Mouse (Mus musculus) CH12.LX (cell line): ENCODE measurements around the gene Hipk3. TPM values are rescaled to one million over a fixed set of nuclear protein-coding genes. Genes with fewer than 3 reads are reported as not detected.

Experiments used
- DNase-seq: peaks from one replicate; pipeline ENCODE4 v3.0.0-alpha.2; 2013; ENCODE audit errors: extremely low read depth
- H3K27ac ChIP-seq: 2 replicates; pipeline ENCODE4 v1.5.1; 2012; ENCODE audit warnings: low read depth, mild to moderate bottlenecking, control low read depth, moderate library complexity; ENCODE audit not compliant: insufficient read depth
- H3K27me3 ChIP-seq: replicated peaks from 2 replicates; pipeline ENCODE3; 2012; ENCODE audit warnings: inconsistent platforms
- H3K36me3 ChIP-seq, 2 experiments: replicated peaks in 1 of 2; 2 replicates each; pipeline versions ENCODE3 to v1.6.1; 2012; ENCODE audit warnings: inconsistent platforms in 1 of 2, low read length in 1 of 2, mild to moderate bottlenecking in 1 of 2, mixed read lengths in 1 of 2, moderate library complexity in 1 of 2; ENCODE audit not compliant: control insufficient read depth in 1 of 2, insufficient read depth in 1 of 2
- H3K4me1 ChIP-seq, 2 experiments: 2 replicates each; pipeline ENCODE4 v1.6.1; 2012; ENCODE audit warnings: inconsistent platforms in 1 of 2, moderate library complexity in 1 of 2; ENCODE audit not compliant: insufficient read depth in 2 of 2, control insufficient read depth in 1 of 2
- H3K4me2 ChIP-seq: 2 replicates; pipeline ENCODE4 v1.6.1; 2012; ENCODE audit warnings: low read depth, mild to moderate bottlenecking, control low read depth; ENCODE audit not compliant: poor library complexity, insufficient read depth, severe bottlenecking
- H3K4me3 ChIP-seq, 3 experiments: fragments of 150-350 bp in 1 of 3; sonication (generic) in 1 of 3; replicated peaks in 1 of 3; 2 replicates each; pipeline versions ENCODE3 to v1.5.1; 2011 to 2012; ENCODE audit warnings: low read depth in 2 of 3, low read length in 2 of 3, mild to moderate bottlenecking in 2 of 3, moderate library complexity in 2 of 3, control low read depth in 1 of 3, improper control_type of control experiment in 1 of 3, inconsistent platforms in 1 of 3, mixed read lengths in 1 of 3; ENCODE audit not compliant: poor library complexity in 1 of 3
- H3K79me2 ChIP-seq: replicated peaks from 2 replicates; pipeline ENCODE4 v1.6.1; 2012; ENCODE audit warnings: mild to moderate bottlenecking, moderate library complexity; ENCODE audit not compliant: control insufficient read depth, poor library complexity, insufficient read depth, severe bottlenecking; ENCODE audit errors: extremely low read depth
- H3K9ac ChIP-seq: 2 replicates; pipeline ENCODE4 v1.6.1; 2012; ENCODE audit warnings: low read depth, mild to moderate bottlenecking, control low read depth, moderate library complexity; ENCODE audit not compliant: insufficient read depth
- H3K9me3 ChIP-seq: replicated peaks from 2 replicates; pipeline ENCODE3; 2012; ENCODE audit warnings: low read length, inconsistent platforms, mixed read lengths
- BHLHE40 ChIP-seq: IDR thresholded peaks from 2 replicates; pipeline ENCODE4 v1.6.1; 2011; ENCODE audit warnings: mild to moderate bottlenecking, low read depth, low read length, improper control_type of control experiment
- CHD1 ChIP-seq: IDR thresholded peaks from 2 replicates; pipeline ENCODE4 v1.6.1; 2012; ENCODE audit warnings: low read depth, low read length, improper control_type of control experiment, inconsistent platforms
- CTCF ChIP-seq, 2 experiments: IDR thresholded peaks in 1 of 2; conservative IDR thresholded peaks in 1 of 2; 2 replicates each; pipeline ENCODE4 v1.5.1; 2011 to 2012; ENCODE audit warnings: low read depth in 2 of 2, low read length in 2 of 2, improper control_type of control experiment in 1 of 2, inconsistent platforms in 1 of 2, mild to moderate bottlenecking in 1 of 2, moderate library complexity in 1 of 2
- GABPA ChIP-seq: IDR thresholded peaks from 2 replicates; pipeline ENCODE4 v1.6.1; 2012; ENCODE audit warnings: low read depth, low read length, improper control_type of control experiment, inconsistent platforms; ENCODE audit not compliant: insufficient replicate concordance
- HCFC1 ChIP-seq: IDR thresholded peaks from 2 replicates; pipeline ENCODE4 v1.6.1; 2012; ENCODE audit warnings: low read depth, mild to moderate bottlenecking, inconsistent platforms, low read length, improper control_type of control experiment
- IRF4 ChIP-seq: IDR thresholded peaks from 2 replicates; pipeline ENCODE4 v1.6.1; 2014; ENCODE audit warnings: low read depth, mild to moderate bottlenecking, inconsistent platforms, low read length, improper control_type of control experiment
- JUN ChIP-seq: IDR thresholded peaks from 2 replicates; pipeline ENCODE4 v1.6.1; 2011; ENCODE audit warnings: low read depth, mild to moderate bottlenecking, low read length, improper control_type of control experiment, moderate library complexity; ENCODE audit not compliant: insufficient read depth
- JUND ChIP-seq: conservative IDR thresholded peaks from 2 replicates; pipeline ENCODE4 v1.6.1; 2011; ENCODE audit warnings: low read depth, low read length, improper control_type of control experiment
- MAFK ChIP-seq: IDR thresholded peaks from 2 replicates; pipeline ENCODE4 v1.6.1; 2011; ENCODE audit warnings: low read length, improper control_type of control experiment; ENCODE audit not compliant: insufficient replicate concordance
- MAX ChIP-seq: IDR thresholded peaks from 2 replicates; pipeline ENCODE4 v1.6.1; 2011; ENCODE audit warnings: low read length, improper control_type of control experiment
- MAZ ChIP-seq: IDR thresholded peaks from 2 replicates; pipeline ENCODE4 v1.6.1; 2012; ENCODE audit warnings: low read depth, mild to moderate bottlenecking, inconsistent platforms, low read length, improper control_type of control experiment, moderate library complexity
- MEF2A ChIP-seq: IDR thresholded peaks from 2 replicates; pipeline ENCODE4 v1.6.1; 2014; ENCODE audit warnings: low read depth, mild to moderate bottlenecking, inconsistent platforms, low read length, improper control_type of control experiment, borderline replicate concordance
- MXI1 ChIP-seq: IDR thresholded peaks from 2 replicates; pipeline ENCODE4 v1.6.1; 2011; ENCODE audit warnings: mild to moderate bottlenecking, low read depth, low read length, improper control_type of control experiment
- NELFE ChIP-seq: IDR thresholded peaks from 2 replicates; pipeline ENCODE4 v1.6.1; 2011; ENCODE audit warnings: low read depth, low read length, improper control_type of control experiment
- NRF1 ChIP-seq: IDR thresholded peaks from 2 replicates; pipeline ENCODE4 v1.6.1; 2014; ENCODE audit warnings: low read depth, mild to moderate bottlenecking, inconsistent platforms, low read length, improper control_type of control experiment, moderate library complexity
- PAX5 ChIP-seq: IDR thresholded peaks from 2 replicates; pipeline ENCODE4 v1.6.1; 2012; ENCODE audit warnings: low read length, inconsistent platforms, mixed read lengths
- POLR2A ChIP-seq: IDR thresholded peaks from 2 replicates; pipeline ENCODE4 v1.6.1; 2011; ENCODE audit warnings: low read depth, mild to moderate bottlenecking, improper control_type of control experiment, low read length
- RAD21 ChIP-seq: IDR thresholded peaks from 2 replicates; pipeline ENCODE4 v1.6.1; 2011; ENCODE audit warnings: low read depth, mild to moderate bottlenecking, low read length, improper control_type of control experiment, moderate library complexity
- RCOR1 ChIP-seq: conservative IDR thresholded peaks from 2 replicates; pipeline ENCODE4 v1.6.1; 2012; ENCODE audit warnings: low read depth, mild to moderate bottlenecking, inconsistent platforms, low read length, improper control_type of control experiment
- SIN3A ChIP-seq: IDR thresholded peaks from 2 replicates; pipeline ENCODE4 v1.6.1; 2012; ENCODE audit warnings: low read length, improper control_type of control experiment, inconsistent platforms
- TBP ChIP-seq: conservative IDR thresholded peaks from 2 replicates; pipeline ENCODE4 v1.6.1; 2011; ENCODE audit warnings: low read depth, low read length, improper control_type of control experiment
- UBTF ChIP-seq: IDR thresholded peaks from 2 replicates; pipeline ENCODE4 v1.6.1; 2012; ENCODE audit warnings: low read depth, mild to moderate bottlenecking, inconsistent platforms, low read length, improper control_type of control experiment, moderate library complexity
- USF2 ChIP-seq: conservative IDR thresholded peaks from 2 replicates; pipeline ENCODE4 v1.6.1; 2011; ENCODE audit warnings: low read depth, low read length, improper control_type of control experiment
- ZC3H11A ChIP-seq: IDR thresholded peaks from 2 replicates; pipeline ENCODE4 v1.6.1; 2012; ENCODE audit warnings: low read depth, mild to moderate bottlenecking, inconsistent platforms, low read length, improper control_type of control experiment
- ZMIZ1 ChIP-seq: IDR thresholded peaks from 2 replicates; pipeline ENCODE4 v1.6.1; 2012; ENCODE audit warnings: low read depth, mild to moderate bottlenecking, inconsistent platforms, low read length, improper control_type of control experiment
- dilution Hi-C: fragments of 300-500 bp; cut with MboI; formaldehyde crosslinking; loops from 2 replicates; pipeline ENCODE4 v1.14.3; 2020; ENCODE audit warnings: low sequenced_read_pairs; ENCODE audit not compliant: extremely low pct_unique_long_range_greater_than_20kb, extremely low pct_ligation_motif_present
- in situ Hi-C: fragments of 300-500 bp; cut with MboI; formaldehyde crosslinking; loops from 3 replicates; pipeline ENCODE4 v1.14.3; 2019; ENCODE audit warnings: low sequenced_read_pairs, low pct_ligation_motif_present, low pct_unique_long_range_greater_than_20kb, mixed read lengths
- polyA plus RNA-seq: library from polyadenylated mRNA; unstranded; fragments of >175 nt; gene quantifications from 2 replicates; pipeline ENCODE4 v1.2.1, GENCODE M21; 2012; ENCODE audit warnings: low read depth; ENCODE audit not compliant: insufficient read length
- total RNA-seq, 2 experiments: library from RNA; depleted of rRNA; stranded (reverse); fragments of 300-350 nt in 1 of 2; fragments of >200 nt in 1 of 2; gene quantifications; 2 replicates each; pipeline ENCODE4 v1.2.3; 2012 to 2014

The Hipk3 gene
- total and polyA plus RNA-seq, 3 experiments: 14.8 to 19.5 (median 16.9) TPM

GRCm38 (mm10) chr2:104468419-104468818 is 25.8 kb downstream of the Hipk3 start:
- dilution Hi-C loops (no loop called here), in situ Hi-C loops (no loop called here)
- Histone ChIP-seq H3K4me2 (no peak overlapping the region), H3K9me3 (no peaks in the 10 kb centered on the region), H3K79me2 (peaks cover 24% of the 10 kb centered on the region), H3K4me3 (no peak overlapping the region), H3K9ac (no peak overlapping the region), H3K27me3 (no peaks in the 10 kb centered on the region), H3K36me3 (peaks cover 8 to 45% of the 10 kb centered on the region in 2 experiments), H3K27ac (no peak overlapping the region), H3K4me1 (peaks cover 0 to 10% of the 10 kb centered on the region in 2 experiments; a peak in 1 of 4 replicates)
- no peak for DNase-seq
- TF ChIP-seq TBP: no peak
- no peak for TF ChIP-seq RCOR1
- TF ChIP-seq MAX: no peak
- no peak for TF ChIP-seq MXI1
- TF ChIP-seq USF2: no peak
- no peak for TF ChIP-seq MAZ
- TF ChIP-seq CTCF (conservative IDR thresholded peaks at IDR 0.05 in 1 of 2, IDR thresholded peaks at IDR 0.05 in 1 of 2; ENCODE audit: low read depth in 2 of 2, low read length in 2 of 2): no peak
- no peak for TF ChIP-seq HCFC1
- no peak for TF ChIP-seq POLR2A
- TF ChIP-seq ZMIZ1: no peak
- TF ChIP-seq GABPA: no peak
- no peak for TF ChIP-seq RAD21
- TF ChIP-seq NRF1: no peak
- TF ChIP-seq PAX5: no peak
- TF ChIP-seq CHD1: no peak
- TF ChIP-seq MEF2A: no peak
- TF ChIP-seq IRF4: no peak
- TF ChIP-seq JUN: no peak
- TF ChIP-seq BHLHE40: no peak

GRCm38 (mm10) chr2:104466908-104467616 is 27.2 kb downstream of the Hipk3 start:
- Histone ChIP-seq H3K79me2 (peaks cover 25% of the 10 kb centered on the region), H3K9me3 (no peaks in the 10 kb centered on the region), H3K9ac (no peak overlapping the region), H3K27ac (no peak overlapping the region), H3K4me1 (peaks cover 0 to 10% of the 10 kb centered on the region in 2 experiments; a peak in 1 of 4 replicates), H3K4me3 (no peak overlapping the region)
- dilution Hi-C loops: no loop called here
- in situ Hi-C loops: no loop called here
- no peak for DNase-seq
- TF ChIP-seq ZMIZ1 (no peak), NRF1 (no peak), NELFE (no peak), JUND (no peak), UBTF (no peak), MEF2A (no peak), ZC3H11A (no peak), POLR2A (no peak), MAFK (no peak), SIN3A (no peak), MAX (no peak)
- TF ChIP-seq, all 38 proteins: peak for 0
- H3K27me3 ChIP-seq: no peaks in the 10 kb centered on the region
- H3K36me3 ChIP-seq: peaks cover 12 to 50% of the 10 kb centered on the region in 2 experiments
- no peak overlapping the region for H3K4me2 ChIP-seq
